Mouse (Mus musculus) myocyte (in vitro differentiated cells): ENCODE measurements at regions not wholly inside any gene's neighbourhood (a gene's known extent, or its start where the extent isn't known, plus 50 kb on each side); places are given as distances from the start of the nearest gene placed in this dataset.

Experiments
- H3K27me3 ChIP-seq: one replicate; pipeline ENCODE4 v1.6.1; 2011; ENCODE audit not compliant: control insufficient read depth, insufficient read depth, insufficient read length
- H3K36me3 ChIP-seq: one replicate; pipeline ENCODE4 v1.6.1; 2011; ENCODE audit not compliant: control insufficient read depth, insufficient read depth
- H3K4me2 ChIP-seq: one replicate; pipeline ENCODE4 v1.6.1; 2011; ENCODE audit warnings: low read depth, control low read depth
- H3K4me3 ChIP-seq: one replicate; pipeline ENCODE4 v1.5.1; 2011; ENCODE audit warnings: mild to moderate bottlenecking, control low read depth, moderate library complexity
- H3K79me2 ChIP-seq: one replicate; pipeline ENCODE4 v1.6.1; 2011; ENCODE audit not compliant: control insufficient read depth, insufficient read depth
- H3ac ChIP-seq: one replicate; pipeline ENCODE4 v1.6.1; 2011; ENCODE audit not compliant: control insufficient read depth, insufficient read length
- MAX ChIP-seq: IDR thresholded peaks from one replicate; pipeline ENCODE4 v1.6.1; 2011; ENCODE audit warnings: low read depth, mild to moderate bottlenecking, control low read depth
- MYOG ChIP-seq, 3 experiments: IDR thresholded peaks; one replicate each; pipeline ENCODE4 v1.6.1; 2011; ENCODE audit warnings: control low read depth in 2 of 3, low read depth in 2 of 3, mild to moderate bottlenecking in 2 of 3; ENCODE audit not compliant: insufficient read length in 2 of 3, control insufficient read depth in 1 of 3, insufficient read depth in 1 of 3
- POLR2A ChIP-seq: IDR thresholded peaks from one replicate; pipeline ENCODE4 v1.6.1; 2011; ENCODE audit warnings: low read depth, mild to moderate bottlenecking, control low read depth, moderate library complexity; ENCODE audit not compliant: insufficient read length
- TCF3 ChIP-seq: IDR thresholded peaks from one replicate; pipeline ENCODE4 v1.6.1; 2011; ENCODE audit warnings: low read depth, control low read depth; ENCODE audit not compliant: insufficient read length

DNA sequence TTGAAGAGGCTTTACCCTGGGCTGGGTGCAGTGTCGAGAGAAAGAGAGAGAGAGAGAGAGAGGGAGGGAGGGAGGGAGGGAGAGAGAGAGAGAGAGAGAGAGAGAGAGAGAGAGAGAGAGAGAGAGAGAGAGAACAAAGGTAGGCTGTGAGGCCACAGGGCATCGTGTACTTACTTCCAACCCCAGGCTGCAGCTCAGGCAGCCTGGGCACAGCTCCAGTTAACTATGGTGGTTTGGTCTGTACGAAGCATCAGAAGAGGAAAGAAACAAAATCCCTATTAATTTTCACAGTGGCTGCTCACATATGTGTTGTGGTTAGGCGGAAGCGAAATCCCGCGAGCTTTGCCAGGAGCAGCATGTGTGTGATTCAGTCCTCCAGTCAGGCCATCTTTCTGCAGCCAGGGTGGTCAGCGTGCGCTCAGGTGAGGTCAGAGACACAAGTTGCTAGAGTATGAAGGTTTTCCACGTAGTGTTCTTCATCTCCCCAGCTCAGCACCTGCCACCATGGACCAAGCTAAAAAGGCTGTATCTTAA is 143.3 kb upstream of the BB014433 start:
- Histone ChIP-seq H3ac (no peak overlapping the region), H3K4me3 (no peak overlapping the region), H3K36me3 (no peaks in the 10 kb centered on the region), H3K4me2 (no peak overlapping the region), H3K27me3 (peaks cover 25% of the 10 kb centered on the region), H3K79me2 (no peaks in the 10 kb centered on the region)
- TF ChIP-seq POLR2A (no peak), MAX (no peak), TCF3 (no peak), MYOG (IDR thresholded peaks at IDR 0.05; ENCODE audit: control insufficient read depth in 1 of 3, insufficient read depth in 1 of 3, insufficient read length in 2 of 3, low read depth in 2 of 3) (no peak)
